Mouse (Mus musculus) heart, adult 2 months (tissue): Measurements from ENCODE around the gene Ier2.

ENCODE experiments used
- CTCF ChIP-seq: fragments of 200-600 bp; IDR thresholded peaks from 2 replicates; pipeline ENCODE4 v1.8.1; 2022; ENCODE audit warnings: antibody characterized with exemption, mild to moderate bottlenecking, moderate library complexity
- EP300 ChIP-seq: fragments of 200-500 bp; IDR thresholded peaks from 2 replicates; pipeline ENCODE4 v1.6.1; 2011; ENCODE audit warnings: low read depth, low read length, control low read depth; ENCODE audit not compliant: insufficient read depth
- POLR2A ChIP-seq: fragments of 200-500 bp; IDR thresholded peaks from 2 replicates; pipeline ENCODE4 v1.6.1; 2011; ENCODE audit warnings: mild to moderate bottlenecking, low read depth, low read length, control low read depth; ENCODE audit not compliant: insufficient read depth

GRCm38 (mm10) chr8:84681476-84681875, 18.8 kb upstream of the Ier2 start:
- no peak for TF ChIP-seq CTCF
- TF ChIP-seq POLR2A = no peak
- TF ChIP-seq EP300 = no peak
